Mouse (Mus musculus) bone marrow macrophage, adult 2 months (primary cell): ENCODE data around the gene Ipo9. TPM values are rescaled to one million over a fixed set of nuclear protein-coding genes. Genes with fewer than 3 reads are reported as not detected.

Experiments used
- H3K27ac ChIP-seq: 2 replicates; pipeline ENCODE4 v1.5.1; 2012; ENCODE audit warnings: low read depth, low read length; ENCODE audit not compliant: insufficient read depth
- H3K4me1 ChIP-seq: 2 replicates; pipeline ENCODE4 v1.6.1; 2012; ENCODE audit warnings: low read length; ENCODE audit not compliant: control insufficient read depth, insufficient read depth
- H3K4me3 ChIP-seq: 2 replicates; pipeline ENCODE4 v1.5.1; 2012; ENCODE audit warnings: mild to moderate bottlenecking, low read length, moderate library complexity; ENCODE audit not compliant: insufficient read depth
- CTCF ChIP-seq: IDR thresholded peaks from 2 replicates; pipeline ENCODE4 v1.5.1; 2012; ENCODE audit warnings: low read depth, mild to moderate bottlenecking, low read length, moderate library complexity
- POLR2A ChIP-seq: IDR thresholded peaks from 2 replicates; pipeline ENCODE4 v1.6.1; 2012; ENCODE audit warnings: mild to moderate bottlenecking, low read depth, low read length, borderline replicate concordance
- polyA plus RNA-seq: library from polyadenylated mRNA; stranded (reverse); fragments of >200 nt; gene quantifications from 2 replicates; pipeline ENCODE4 v1.2.4, GENCODE M21; 2012; ENCODE audit not compliant: missing spikeins, insufficient read depth, insufficient read length

Gene Ipo9
- polyA plus RNA-seq, 1 experiment, result 32.3 TPM

DNA sequence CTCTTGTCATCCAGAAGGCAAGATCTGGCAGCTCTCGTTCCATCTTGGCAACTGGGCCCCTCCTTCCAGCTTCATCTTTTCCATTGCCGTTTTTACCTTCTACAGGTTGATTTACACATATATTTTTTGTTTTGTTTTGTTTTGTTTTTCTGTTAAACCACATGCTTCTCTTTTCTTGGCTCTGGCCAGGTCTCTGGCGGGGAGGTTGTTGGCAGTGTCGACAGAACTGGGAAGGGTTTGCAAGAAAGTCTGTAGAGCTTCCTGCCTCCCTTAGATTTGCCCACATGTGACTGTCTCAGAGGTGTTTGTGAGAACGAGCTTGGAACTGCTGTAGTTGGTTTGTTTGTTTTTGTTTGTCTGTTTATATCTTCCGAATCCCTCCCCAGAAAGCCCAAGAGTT lies 10.7 kb upstream of the Ipo9 start:
- H3K4me1 ChIP-seq, result no peaks in the 10 kb centered on the region
- TF ChIP-seq POLR2A, result no peak
- TF ChIP-seq CTCF, result no peak
- no peak overlapping the region for H3K4me3 ChIP-seq
- H3K27ac ChIP-seq, result no peak overlapping the region

DNA sequence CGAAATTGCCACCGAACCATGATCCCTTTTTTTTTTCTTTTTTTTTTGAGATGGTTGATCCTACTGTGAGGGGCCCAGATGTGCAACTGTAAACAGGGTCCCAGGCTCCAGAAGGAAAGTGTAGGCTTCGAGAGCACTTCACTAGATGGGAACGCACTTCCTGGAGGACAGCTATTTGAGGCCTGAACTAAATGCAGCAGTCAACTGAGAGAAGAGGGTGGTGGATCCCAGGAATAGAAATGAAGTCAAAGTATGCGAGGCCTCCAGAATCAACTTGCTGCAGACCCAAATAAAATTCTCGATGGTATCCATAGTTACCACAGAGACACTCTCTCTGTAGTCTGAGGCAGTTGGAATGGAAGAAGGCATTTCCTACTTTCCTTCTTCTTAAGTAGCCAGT lies 8.5 kb upstream of the Ipo9 start:
- Histone ChIP-seq H3K4me1 (no peaks in the 10 kb centered on the region), H3K4me3 (no peak overlapping the region), H3K27ac (no peak overlapping the region)
- no peak for TF ChIP-seq CTCF
- TF ChIP-seq POLR2A, result no peak

DNA sequence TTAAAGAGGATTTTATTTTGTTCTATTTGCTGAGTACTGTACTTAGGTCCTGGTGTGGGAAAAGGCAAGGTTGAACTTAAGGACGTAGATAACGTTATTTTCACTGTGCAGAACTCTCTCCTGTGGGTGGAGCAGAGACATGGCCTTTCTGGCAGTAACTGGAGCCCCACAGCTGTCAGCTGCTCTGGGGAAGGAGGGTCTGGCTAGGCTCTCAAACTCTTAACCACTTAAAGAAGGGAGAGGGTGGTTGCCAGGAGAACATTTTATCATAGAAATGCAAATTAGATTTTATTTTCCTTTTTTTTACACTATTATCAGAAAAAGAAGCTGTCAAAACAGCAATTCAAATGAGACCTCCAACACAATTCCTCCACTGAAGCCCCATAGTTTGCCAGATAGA lies 5.5 kb upstream of the Ipo9 start:
- TF ChIP-seq POLR2A (no peak), CTCF (no peak)
- Histone ChIP-seq H3K4me3 (no peak overlapping the region), H3K27ac (no peak overlapping the region), H3K4me1 (no peaks in the 10 kb centered on the region)

DNA sequence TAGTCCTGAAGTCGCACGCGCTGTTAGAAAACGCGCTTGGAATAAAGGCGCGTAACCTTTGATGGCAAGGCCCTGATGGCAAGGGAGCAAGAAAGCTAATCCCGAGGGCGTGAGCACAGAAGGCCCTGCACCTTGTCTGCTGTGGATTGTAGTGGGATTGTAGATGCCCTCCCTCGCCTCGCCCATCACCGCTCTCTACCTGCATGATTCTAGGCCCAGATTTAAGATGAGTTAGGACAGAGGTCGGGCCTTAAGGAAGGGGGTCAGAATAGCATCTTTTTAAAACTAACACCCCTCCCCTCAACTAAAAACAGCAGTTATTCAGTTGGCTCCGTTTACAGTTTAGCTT lies 344 bp upstream of the Ipo9 start:
- TF ChIP-seq CTCF, result no peak
- no peak for TF ChIP-seq POLR2A
- H3K4me1 ChIP-seq, result peaks cover 24% of the 10 kb centered on the region
- peak overlapping the region; percentile 46 for H3K27ac ChIP-seq
- H3K4me3 ChIP-seq, result peak overlapping the region; percentile 74

DNA sequence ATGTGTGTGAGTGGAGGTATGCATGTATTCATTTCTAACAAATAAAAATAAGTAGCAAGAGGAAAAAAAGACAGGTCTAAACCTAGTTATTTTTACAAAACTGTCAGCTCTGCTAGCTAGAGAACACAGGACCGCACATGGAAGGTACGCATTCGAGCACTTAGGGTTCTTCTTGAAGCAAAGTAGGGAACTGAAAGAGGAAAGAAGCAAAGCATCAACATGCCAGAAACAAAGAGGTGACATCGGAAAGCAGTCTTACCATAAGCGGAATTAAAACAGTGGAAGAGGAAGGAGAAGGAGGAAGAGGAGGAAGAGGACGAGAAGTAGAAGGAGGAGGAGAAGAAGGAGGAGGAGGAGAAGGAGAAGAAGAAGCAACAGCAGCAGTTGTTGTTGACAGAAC lies 2.9 kb downstream of the Ipo9 start:
- no peak for TF ChIP-seq CTCF
- TF ChIP-seq POLR2A, result no peak
- Histone ChIP-seq H3K4me3 (no peak overlapping the region), H3K4me1 (peaks cover 24% of the 10 kb centered on the region), H3K27ac (peak overlapping the region; percentile 14; the same call in 1 of the 2 replicates)

DNA sequence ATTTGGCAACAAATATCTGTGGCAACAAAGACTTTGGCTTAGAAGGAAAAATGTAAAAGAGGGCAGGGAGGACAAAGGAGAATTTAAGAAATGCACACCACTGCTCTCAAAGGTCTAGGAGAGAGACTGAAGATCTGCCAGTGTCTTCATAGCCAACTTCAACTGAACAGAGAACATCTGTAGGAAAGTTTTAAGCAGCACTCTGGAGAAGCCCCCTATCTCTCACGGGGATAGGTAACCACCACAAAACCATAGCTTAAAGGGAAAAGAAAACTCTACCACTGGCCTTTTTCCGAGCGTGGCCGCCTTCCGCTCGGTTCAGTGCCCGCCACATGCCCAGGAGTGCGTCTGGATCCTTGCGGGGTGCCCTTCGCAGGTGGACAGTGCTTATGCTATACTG lies 3.7 kb downstream of the Ipo9 start:
- Histone ChIP-seq H3K4me1 (peaks cover 24% of the 10 kb centered on the region), H3K27ac (no peak overlapping the region), H3K4me3 (no peak overlapping the region)
- TF ChIP-seq CTCF (no peak), POLR2A (no peak)

DNA sequence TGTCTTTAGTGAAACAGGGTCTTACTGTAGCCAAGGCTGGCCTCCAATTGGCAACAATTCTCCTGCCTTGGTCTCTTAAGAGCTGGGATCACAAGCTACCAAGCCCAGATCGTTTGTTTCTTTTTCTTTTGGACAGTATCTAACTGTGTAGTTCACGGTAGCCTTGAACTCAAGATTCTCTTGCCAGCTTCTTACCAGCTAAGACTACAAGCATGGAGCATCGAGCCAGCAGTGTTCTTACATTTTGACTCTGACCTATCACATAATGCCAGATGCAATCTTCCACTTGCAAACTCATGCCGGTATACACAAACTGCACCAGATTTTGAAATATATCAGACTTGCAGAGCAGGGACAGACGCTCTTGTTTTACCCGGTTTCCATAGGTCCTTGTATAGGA lies 7.5 kb downstream of the Ipo9 start:
- peaks cover 15% of the 10 kb centered on the region for H3K4me1 ChIP-seq
- no peak overlapping the region for H3K4me3 ChIP-seq
- H3K27ac ChIP-seq, result no peak overlapping the region
- TF ChIP-seq POLR2A (no peak), CTCF (no peak)

DNA sequence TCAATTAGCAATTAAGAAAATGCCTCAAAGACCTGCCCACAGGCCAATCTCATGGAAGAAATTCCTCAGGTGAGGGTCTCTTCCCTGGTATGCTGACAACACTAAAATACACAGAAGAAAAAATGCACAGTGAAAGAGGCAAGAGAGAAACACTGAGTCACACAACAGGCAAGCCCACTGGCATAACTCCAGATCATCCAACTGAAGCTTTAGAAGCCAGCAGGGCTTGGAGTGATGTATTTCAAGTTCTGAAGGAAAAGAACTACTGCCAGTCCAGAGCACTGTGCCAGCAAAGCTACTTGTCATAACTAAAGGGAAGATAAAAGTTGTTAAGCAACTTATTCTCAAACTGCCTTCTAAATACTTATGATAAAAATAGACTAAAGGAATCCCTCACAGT lies 16.3 kb downstream of the Ipo9 start:
- no peak for TF ChIP-seq POLR2A
- no peak for TF ChIP-seq CTCF
- H3K4me1 ChIP-seq, result peaks cover 25% of the 10 kb centered on the region
- no peak overlapping the region for H3K27ac ChIP-seq
- H3K4me3 ChIP-seq, result no peak overlapping the region

DNA sequence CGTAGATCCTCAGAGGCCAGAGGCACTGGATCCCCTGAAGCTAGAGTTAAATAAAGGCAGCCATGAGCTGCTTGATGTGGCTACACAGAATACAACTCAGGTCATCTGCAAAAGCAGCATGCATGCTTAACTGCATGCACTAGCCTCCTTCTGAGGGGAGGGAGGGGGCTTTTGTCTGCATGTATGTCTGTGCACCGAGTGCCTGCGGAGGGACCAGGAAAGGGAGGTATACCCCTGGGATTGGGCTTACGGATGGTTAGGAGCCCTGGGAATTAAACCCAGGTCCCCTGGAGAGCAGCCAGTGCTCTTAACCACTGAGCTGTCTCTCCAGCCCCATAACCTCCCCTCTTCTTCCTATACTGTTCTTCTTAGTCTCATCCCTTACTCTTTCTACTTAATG lies 18.2 kb downstream of the Ipo9 start:
- TF ChIP-seq CTCF, result no peak
- TF ChIP-seq POLR2A, result no peak

DNA sequence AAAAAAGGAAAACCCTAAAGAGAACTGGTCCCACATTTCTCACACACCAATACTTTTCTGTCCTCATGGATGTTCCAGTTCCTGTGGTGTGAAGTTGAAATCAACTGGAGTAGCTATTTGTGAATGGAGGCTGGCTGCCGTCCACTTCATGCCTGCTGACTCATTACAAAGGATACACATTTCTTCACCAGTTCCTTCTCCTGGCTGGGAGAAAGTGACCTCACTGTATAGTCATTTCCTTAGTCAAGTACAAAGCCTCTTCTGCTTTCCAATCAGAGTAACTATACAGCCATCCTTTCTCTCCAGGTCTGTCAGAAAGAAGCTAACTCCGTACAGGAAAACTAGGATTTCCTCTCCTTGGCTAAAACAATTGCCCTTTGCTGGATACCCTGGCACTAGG lies 19.3 kb downstream of the Ipo9 start:
- H3K27ac ChIP-seq, result peak overlapping the region; percentile 38; the same call in 1 of the 2 replicates
- no peak overlapping the region for H3K4me3 ChIP-seq
- peaks cover 25% of the 10 kb centered on the region for H3K4me1 ChIP-seq
- TF ChIP-seq POLR2A, result no peak
- TF ChIP-seq CTCF, result no peak

More for the DNA sequence above, 18.2 kb downstream of the Ipo9 start:
- H3K27ac ChIP-seq, result no peak overlapping the region
- H3K4me3 ChIP-seq, result no peak overlapping the region
- peaks cover 25% of the 10 kb centered on the region for H3K4me1 ChIP-seq

DNA sequence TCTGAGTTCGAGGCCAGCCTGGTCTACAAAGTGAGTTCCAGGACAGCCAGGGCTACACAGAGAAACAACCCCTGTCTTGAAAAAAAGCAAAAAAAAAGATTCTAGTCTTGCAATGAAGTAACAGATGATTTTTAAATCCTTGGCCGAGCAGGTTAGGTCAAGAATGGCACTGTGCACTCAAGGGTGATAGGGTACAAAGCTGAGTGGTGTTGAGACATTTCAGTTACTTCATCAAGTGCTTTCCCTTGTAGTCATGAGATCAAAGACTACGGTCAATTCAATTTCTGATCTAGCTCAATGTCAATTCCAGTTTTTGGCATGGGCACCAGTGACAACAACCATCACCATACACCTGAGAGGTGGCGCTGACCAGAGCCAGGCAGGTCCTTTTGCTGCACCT lies 21.3 kb downstream of the Ipo9 start:
- H3K4me1 ChIP-seq, result peaks cover 23% of the 10 kb centered on the region
- TF ChIP-seq POLR2A, result no peak
- no peak for TF ChIP-seq CTCF
- H3K27ac ChIP-seq, result no peak overlapping the region
- H3K4me3 ChIP-seq, result no peak overlapping the region
